Mouse (Mus musculus): ENCODE measurements around the gene Kat2b.

DNA sequence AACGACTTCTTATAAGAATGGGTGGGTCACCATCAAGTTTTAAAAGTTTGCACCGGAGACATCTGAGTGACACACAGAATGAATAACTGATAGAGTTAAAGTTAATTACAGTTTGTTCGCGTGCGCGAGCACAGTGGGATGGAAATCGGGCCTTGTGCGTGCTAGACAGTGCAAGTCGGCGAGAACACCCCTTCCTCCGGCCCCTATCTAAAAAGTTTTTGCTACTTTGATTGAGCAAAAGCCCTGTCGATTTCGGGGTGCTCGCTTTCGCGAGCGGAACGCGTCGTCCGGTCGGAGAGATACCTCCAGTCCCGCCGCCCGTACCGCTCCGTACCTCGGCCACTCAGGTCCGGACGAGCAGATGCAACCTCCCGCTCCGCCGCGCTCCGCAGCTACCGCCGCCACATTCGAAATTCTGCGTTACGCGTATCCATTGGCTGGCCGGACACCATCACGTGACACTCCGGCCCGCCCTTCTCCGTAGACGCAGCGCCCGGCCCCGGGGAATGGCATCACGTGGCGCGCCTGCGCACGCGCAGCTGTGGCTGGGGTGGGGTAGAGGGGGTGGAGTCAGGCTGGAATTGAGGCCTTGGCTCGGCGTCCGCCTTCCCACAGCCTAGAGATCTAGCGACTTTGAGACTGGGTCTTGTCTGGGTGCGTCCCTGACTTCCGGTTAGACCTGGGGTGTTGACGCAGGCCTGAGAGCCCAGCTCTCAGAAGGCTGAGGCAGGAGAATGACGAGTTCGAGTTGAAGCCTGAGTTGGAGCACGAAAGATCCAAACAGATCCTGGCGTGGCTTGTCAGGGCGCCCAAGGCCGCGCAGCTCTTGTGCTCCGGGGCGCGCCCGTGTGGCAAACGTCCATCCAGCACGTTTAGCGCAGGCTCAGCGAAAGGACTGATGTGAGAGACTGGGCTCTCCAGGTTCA lies 122.5 kb downstream of the Kat2b start, which contains the start of gene Sgo1:
- no peak for TF ChIP-seq GATA1 (IDR thresholded peaks at IDR 0.05; ENCODE audit: low read depth, low read length)
- peak; percentile 26 for TF ChIP-seq TCF12 (IDR thresholded peaks at IDR 0.05; ENCODE audit: low read depth, low read length)
- peak in 2 of 3 experiments; percentile 23 to 40; a peak in 5 of 6 replicates for TF ChIP-seq CTCF (IDR thresholded peaks at IDR 0.05 in 2 of 3, conservative IDR thresholded peaks at IDR 0.05 in 1 of 3; ENCODE audit: control insufficient read depth in 1 of 3, insufficient read depth in 1 of 3, low read depth in 2 of 3, low read length in 3 of 3, poor library complexity in 1 of 3, severe bottlenecking in 1 of 3)
- 0 out of 2 replicates have a peak, but pooled peaks have one; percentile 24 for TF ChIP-seq ETS1 (IDR thresholded peaks at IDR 0.05; ENCODE audit: low read depth, low read length)
- TF ChIP-seq USF1 (IDR thresholded peaks at IDR 0.05; ENCODE audit: low read depth, low read length): peak; percentile 98

Measured in MEL (cell line).